Mouse (Mus musculus): ENCODE data around the gene Pcdh9.

The Pcdh9 gene

DNA sequence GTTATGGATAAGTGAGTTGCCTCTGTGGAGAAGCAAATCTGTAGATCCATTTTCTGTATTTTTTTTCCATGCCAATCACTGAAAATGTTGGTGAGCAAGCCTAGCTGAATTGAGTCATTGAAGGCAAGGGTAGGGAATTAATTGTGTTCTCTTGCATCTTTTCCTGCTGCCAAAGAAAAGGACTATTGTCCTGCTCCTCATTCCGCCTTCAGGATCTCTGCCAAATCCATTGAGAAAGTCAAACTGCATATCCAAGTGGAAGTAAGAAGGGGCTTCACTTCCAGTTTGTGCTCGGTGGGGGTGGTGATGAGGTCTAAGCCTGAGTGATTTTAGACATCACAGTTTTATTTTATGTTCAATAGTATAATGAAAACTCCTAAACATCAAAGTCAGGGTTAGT lies 105.4 kb downstream of the Pcdh9 start:
- peak; percentile 24 for DNase-seq

DNA sequence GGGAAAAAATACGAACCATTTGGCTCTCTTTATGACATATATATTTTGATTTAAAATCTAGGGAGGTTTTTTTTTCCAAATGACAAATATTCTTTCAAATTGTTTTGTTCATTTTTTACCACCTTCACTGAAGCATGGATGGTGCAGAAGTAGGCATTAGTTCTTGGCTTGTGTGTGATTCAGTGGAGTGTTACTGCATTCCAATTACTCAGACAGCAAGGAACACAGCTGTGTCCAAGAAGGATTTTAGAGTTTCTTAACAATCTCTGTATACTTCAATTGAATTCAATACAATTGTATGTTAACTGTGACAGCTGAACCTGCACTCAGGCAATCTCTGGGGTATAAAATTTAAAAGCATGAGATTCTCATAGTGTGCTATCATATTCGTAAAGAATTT lies 127.6 kb downstream of the Pcdh9 start:
- no peak for DNase-seq

DNA sequence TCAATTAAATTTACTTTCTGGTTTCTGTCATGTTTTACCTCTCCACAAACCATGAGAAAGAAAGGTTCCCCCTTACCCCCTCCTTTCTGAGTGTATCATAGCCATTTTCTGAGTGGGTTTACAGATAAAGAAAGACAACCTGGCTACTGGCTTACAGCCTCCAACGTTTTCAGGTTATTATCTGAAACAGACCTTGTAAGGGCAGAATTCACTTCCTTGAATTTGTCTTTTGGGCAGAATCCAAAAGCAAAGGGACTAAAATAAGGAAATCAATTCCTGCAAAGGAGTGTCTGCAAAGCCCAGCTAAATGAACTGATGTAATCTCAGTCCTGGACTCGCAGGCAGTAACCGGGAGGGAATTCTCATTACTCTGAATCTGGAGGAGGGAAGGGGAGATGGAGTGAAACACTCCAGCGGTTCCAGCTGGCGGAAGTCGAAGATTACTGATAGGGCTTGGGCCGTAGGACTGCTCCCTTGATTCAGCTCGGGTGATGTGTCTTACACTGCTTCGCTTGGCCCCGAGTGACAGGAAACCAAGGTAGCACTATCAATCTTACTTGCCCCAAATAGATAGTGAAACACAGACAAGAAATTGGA lies 156.3 kb downstream of the Pcdh9 start:
- no peak for DNase-seq

DNA sequence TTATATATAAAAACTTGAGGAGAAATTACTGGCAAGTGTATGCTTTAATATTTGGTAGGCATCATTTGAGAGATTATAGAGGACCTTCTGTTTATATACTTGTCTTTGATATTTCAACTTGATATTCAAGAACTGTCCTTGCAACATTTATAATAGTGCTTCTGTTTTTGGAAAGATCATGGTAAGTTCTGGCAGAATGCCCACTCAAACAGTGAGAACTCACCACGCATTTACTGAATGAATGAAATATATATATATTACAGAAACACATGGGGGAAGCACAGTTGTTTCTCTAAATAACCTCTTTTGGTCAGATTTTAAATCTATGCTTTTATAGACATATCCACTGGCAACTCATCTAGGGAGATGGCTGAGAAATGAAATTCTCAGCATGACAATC lies 164.7 kb downstream of the Pcdh9 start:
- DNase-seq: no peak

DNA sequence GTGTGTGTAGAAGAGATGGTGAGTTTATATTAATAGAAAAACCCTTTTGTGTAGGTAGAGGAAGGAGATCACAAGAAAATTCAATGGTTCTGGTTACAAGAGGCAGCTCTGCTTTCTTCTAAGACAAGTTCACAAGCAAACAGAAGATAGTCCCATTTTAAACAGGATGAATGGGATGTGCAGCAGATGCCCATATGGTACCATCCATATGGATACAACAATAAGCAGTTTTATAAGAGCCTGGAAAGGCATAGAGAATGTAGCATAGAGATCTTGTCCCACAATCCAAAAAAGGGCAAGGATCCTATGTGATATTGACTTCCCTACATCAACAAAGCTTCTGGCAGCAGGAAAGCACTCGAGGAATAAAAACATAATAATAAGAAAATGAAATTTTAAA lies 171.3 kb downstream of the Pcdh9 start:
- DNase-seq: peak; percentile 46

DNA sequence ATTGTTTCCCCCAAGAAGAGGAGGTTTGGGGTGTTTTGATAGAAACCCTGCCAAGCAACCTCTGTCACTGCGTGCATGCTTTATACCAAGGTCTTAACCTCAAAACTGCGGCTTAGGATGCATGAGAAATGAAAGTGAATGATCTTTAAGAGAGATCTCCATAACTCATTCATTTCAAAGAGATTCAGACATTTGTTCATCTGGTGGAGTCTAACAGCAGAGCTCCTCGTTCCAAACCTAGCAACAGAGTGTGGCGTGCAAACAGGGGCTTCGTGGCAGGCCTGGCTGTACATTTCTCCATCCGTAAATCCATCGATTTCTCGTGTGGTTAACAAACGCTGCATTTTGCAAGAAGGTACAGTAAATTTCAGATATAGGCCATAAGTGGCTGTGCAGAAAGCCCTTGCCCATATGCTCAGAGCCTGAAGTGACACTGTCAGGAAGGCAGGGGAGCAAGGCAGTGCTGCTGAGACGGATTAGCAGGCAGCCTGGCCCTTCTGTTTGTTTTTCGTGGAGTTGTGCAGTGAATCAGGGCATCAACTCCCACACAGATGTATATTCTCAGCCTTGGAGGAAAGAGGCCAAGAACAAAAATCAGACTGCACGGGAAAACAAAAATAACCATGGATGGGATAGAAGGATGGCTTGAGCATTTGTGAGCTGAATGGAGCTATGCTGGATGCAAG lies 177.1 kb downstream of the Pcdh9 start:
- peak; percentile 82 for DNase-seq

DNA sequence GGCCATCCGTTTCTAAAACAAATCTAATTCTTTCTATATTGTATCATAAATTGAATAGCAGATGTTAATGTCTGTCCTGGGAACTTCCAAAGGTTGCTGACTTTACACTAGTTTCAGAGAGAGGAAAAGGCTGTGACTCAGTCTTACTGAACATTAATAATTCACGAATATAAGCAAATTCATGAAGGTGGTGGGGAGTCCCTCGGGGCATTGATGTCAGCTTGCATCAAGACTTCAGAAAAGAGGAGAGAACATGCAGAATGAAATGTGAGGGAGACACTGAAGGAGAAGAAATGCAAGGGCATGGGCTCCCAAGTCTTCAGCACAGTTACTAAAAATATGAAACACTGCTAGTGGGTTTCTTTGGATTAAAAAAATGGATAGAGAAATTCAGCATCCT lies 181.8 kb downstream of the Pcdh9 start:
- no peak for DNase-seq

DNA sequence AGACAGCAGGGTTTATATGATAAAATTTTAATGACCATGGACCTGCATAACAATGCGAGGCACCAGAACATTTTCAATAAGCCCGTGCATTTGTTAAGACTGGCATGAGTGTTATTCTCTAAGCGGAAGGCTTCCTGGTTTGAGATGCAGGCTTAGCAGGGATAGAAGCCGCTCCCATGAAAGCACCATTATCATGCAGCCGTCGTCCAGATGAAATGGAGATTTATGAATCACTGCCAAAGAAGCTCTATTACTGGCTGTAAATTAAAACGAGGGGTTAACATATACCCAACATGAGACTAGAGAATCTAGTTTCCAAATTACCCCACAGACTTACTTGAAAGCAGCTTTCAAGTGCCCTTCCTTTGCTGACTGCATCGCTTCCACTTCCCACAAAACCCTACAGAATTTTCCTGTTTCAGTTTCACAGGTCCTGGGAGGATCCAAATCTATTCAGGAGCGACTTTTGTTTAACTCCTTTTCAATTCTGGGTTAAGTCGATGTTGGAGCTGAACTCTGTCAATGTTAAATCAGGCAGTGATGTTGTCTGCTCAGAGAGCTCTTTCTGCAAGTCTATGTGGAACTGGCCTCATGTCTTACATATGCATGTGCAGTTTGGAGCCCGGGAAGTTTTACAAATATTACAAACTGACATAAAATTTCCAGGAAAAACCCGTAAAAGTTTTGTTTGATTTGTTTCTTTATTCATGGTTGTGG lies 188.9 kb downstream of the Pcdh9 start:
- DNase-seq: peak; percentile 21

DNA sequence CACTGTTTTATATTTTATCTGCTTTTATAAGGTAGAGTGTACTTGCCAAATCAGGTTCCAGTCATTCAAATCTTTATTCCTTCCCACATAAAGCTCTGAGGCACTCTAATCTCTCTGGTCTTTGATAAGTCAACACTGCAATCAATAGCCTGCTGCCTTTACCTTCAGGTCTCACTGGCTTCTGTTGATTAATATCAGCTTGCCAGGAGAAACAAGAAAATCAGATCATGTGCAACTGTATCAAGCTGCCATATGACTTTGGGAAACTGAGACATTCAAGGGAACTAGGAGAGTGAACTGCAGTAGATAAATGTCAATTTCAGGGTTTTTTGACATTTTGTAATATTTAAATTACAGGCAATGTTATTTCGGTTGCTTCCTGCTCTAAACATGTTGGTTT lies 189.6 kb downstream of the Pcdh9 start:
- DNase-seq: no peak

DNA sequence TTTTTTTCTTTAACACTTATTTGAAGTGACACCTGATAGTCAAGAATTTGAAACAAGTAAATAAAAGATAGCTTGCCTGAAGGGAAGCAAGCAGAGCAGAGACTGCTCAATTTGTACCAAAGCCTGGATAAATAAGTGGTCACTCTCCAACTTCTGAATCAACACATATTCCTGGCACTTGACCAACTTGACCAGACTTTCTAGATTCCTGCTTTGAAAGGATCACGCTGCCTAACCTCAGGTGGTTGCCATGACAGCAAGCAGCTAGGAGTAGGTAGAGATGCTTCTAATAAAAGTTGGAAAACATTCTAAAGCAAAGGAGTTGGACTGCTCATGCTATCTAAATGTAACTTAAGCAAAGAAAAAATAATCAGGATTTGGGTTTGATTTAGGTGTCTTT lies 205.8 kb downstream of the Pcdh9 start:
- no peak for DNase-seq

DNA sequence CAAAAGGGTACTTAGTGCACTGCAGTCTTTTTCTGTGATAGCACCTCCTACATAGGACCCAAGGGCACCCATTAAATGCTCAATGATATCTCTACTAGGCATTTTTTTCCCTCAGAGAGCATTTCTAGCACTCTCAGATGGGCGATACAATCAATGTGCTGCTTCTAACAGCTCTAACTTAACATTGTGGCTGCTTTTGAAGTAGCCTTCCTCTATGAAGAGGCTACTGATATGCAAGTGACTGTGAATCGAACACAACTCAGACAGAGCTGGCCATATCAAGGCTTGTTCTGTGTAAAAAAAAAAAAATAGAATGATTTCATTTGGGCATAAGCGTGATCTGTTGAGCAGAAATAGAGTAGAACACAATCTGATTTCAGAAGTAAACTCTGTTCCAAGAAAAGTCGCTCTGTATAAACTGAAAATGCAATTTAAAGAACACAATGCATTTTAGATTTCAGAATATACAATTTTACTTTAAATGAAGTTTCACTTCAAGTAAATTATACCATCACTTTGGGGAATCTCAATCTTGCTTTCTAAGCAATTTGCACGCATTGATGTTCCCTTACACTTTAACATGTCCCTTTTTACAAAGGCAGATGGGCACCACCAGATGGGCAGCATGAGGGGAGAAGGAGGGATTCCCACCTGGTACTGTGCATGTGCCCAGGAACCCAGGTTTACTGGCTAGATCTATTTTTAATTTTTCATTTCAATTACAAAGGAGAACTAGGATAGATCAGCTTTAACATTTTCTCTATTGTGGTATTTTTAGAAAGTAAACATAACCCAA lies 215.0 kb downstream of the Pcdh9 start:
- DNase-seq: no peak

DNA sequence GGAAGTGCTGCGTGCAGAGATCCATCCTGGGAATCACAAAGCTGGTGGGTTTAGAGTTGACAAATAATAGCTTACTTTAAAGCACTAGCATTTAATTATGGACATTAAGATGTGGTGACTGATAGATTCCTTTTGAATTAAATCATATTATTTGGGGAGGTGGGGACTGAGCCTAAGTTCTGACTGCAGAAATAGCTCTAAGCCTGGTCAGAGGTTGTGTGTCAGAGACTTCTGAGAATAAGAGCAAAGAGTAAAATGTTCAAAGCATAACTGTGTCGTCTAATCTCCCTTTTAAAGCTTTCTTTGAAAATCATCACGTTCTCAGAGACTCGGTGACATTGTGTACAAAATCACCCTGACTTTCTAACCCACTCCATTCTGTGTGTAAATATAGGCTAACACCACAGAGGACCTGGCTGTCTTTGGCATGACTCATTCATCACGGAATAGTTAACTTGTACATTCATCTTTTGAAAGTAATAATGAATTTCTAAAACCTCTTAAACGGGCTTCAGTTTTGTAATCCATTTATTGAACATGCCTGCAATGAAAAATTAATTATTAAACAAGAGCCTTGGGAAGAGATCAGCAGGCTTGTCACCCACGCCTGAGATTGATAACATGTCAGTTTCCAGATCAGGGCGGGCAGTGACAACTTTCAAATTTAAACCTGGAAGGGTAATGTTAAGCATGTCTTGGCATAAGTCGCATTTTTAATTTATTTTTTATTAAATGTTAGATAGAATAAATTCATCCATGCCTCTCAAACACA lies 236.3 kb downstream of the Pcdh9 start:
- DNase-seq: no peak

DNA sequence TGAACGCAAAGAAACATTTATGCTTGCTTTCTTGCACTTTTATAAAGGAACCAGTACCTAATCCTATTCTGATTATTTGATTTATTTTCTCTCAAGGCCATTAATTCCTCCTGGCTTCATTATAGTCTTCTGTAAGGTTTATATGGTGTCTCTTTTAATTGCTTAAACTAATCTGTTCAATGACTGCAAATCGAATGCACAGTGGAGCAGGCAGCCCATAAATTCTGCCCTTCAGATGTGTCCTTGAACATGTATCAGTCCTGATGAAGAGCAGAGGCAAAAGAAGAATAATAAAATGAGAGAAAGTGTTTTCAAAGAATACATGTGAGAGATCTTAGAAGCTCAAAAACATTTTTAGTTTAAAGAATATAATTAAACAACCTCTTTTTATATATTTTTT lies 263.2 kb downstream of the Pcdh9 start:
- no peak for DNase-seq

DNA sequence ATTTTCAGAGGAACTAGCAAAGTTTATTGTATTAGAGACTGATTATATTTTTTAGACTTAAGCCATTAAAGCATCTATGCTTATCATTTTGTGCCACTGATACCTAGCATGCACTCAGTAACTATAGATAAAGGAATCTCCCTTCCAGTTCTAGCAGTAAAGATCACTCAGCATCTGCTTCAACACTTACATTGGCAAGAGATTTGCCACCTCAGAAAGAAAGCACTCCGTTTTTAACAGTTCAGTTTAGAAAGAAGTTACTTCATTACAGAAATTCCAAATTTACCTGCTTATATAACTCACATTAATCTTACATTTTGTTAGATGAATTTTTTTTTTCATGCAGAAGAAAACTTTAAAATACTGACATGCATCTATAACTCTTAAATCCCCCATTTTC lies 266.3 kb downstream of the Pcdh9 start:
- peak; percentile 33 for DNase-seq

DNA sequence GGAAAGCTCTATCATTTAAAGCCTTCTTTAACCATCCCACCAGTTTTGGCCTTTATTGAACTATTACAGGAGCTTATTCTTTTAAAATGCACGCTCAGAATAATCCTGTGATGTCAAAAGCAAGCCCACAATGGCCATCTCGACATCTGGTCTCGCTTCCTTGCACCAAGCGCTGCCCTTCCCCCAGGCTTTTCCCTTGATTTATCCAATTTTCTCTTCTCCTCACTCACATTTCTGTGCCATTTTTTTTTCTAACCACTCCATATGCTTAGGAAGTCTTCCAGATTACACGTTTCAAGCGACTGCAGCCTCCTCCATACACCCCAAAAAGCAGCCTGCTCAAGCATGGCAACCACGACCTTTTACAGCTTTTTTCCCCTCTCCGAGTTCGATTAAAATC lies 269.3 kb downstream of the Pcdh9 start:
- peak; percentile 68 for DNase-seq

DNA sequence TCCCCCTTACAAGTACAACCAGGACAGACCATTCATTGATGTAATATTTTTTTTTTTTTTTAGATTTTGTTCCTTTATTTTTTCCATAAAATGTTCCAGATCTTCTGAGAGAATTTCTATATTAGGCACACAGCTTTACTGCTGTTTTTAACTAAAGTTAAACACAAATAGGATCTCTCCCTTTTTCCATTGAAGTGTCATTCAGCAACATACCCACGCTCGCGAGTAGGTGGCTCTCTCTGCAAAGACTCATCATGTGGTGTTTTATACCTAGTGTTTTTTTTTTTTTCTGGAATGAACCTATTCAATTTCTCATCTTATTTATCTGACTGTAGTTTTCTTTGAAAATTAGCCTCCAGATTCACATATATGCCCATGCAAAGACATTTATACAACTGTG lies 282.9 kb downstream of the Pcdh9 start:
- peak; percentile 79 for DNase-seq

DNA sequence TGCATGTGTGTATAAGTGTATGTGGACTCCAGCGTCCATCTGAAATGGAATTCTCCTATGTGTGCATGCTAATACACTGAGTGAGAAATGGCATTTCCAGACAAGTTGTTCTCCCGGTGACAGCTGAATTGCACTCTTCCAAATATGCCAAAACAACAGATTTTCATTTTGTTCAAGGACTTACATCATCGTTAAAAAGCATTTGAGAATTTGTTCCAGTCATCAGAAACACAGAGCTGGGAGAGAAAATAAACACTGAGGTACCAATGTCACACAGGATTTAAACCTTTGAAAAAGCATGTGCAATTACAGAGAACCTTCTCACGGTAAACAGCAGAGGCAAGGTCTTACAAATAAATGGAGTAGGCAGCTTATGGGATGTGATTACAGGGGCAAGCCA lies 290.5 kb downstream of the Pcdh9 start:
- DNase-seq: no peak

DNA sequence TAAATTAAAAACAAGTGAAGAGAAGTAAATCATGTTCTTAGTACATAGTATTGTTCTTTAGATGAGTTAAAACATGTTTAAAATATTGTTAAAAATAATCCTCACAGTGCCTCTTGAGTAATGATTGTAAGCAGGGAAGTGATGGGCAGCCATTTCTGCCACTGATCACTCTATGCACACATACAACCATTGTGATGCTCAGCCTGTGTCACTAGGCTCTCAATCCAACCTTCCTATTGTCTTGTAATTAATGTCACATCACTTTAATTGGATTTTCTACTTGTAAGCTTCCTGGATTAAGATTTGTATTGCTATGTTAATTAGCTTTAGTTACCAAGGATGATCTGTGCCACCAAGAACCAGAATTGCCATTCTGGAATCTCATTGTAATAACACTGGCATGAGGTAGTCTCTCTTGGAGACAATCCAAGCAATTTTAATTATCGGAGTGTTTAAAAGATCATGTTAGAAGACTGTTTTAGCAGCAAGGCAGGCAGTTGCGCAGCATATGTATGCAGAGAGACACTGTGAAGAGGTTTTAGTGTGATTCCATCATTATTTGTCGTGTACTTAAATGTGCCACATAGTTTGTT lies 305.0 kb downstream of the Pcdh9 start:
- no peak for DNase-seq

DNA sequence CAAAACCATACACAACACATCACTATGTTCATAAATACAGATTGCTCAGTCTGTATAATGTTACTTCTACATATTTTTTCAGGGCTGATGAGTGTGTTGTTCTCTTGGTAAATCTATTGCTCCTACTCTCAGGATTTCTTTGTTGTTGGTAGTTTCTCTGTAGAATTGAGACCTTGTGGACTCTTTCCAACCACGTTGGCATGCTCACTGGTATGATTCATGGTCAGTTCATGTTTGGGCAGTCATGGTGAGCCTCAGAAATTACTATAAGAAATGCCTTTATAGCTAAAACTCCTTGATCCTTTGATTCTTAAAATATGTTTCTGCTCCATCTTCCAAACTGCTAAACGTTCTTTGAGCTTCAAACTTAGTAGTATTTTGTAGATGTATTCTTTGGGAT lies 326.1 kb downstream of the Pcdh9 start:
- DNase-seq: no peak

DNA sequence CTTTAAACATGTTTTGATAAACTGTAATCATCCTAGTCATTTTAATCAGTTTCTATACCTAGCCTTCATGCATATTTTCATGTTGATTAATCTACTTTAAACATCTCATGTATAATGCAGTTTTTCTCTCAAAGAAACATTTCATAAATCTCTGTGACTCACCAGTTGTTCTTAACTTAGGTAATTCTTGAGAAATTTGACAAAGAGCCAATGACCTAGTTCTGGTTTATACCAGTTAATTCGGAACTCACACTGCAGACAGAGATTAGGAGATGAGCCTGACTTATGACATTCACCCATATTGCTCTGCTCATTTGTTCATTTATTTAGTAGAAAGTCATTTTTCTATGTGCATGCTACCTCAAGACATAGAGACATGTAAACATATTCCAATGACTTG lies 328.9 kb downstream of the Pcdh9 start:
- DNase-seq: no peak

DNA sequence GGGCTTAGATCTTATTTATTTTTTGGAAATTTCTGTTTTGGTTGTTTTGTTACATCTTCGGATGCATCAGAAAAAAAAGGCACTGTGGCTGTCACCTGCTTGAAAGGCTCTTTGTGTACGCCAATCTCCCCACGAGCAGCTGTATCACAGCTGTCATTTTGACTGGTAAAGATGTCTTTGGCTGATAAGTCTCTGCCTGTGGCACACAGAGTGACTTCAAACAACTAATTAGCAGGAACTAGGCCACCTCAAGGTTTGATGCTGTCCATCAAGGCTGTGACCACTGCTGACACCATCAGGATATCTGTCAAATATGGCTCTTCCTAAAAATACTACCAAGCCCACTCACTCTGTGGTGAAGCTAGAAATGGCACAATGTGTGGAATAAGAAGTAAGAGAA lies 336.7 kb downstream of the Pcdh9 start:
- no peak for DNase-seq

DNA sequence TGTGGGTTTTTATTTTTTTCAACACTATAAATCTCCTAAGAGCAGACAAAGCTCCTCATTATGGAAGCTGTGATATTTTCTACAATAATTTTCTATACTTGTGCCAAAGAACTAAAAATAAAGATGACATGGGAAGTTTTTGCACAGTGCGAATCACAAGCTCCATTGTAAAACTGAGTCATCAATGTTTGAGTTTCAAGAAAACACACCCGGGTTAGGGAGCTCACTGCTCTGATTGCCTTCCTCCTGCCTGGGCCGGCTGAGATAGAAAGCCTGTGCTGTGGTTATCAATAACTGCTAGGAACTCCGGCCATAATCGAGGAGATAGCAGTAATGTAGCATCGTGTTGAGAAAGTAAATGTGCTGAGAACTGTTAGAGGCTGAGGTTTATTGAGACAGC lies 344.9 kb downstream of the Pcdh9 start:
- DNase-seq: no peak

Measured in right cerebral cortex, adult 18-20 months (tissue).